Mouse (Mus musculus): ENCODE results near the gene Gm3285. TPM values are rescaled to one million over a fixed set of nuclear protein-coding genes. Genes with fewer than 3 reads are reported as not detected.

Gm3285 gene
- polyA plus RNA-seq, 2 experiments, result not detected

DNA sequence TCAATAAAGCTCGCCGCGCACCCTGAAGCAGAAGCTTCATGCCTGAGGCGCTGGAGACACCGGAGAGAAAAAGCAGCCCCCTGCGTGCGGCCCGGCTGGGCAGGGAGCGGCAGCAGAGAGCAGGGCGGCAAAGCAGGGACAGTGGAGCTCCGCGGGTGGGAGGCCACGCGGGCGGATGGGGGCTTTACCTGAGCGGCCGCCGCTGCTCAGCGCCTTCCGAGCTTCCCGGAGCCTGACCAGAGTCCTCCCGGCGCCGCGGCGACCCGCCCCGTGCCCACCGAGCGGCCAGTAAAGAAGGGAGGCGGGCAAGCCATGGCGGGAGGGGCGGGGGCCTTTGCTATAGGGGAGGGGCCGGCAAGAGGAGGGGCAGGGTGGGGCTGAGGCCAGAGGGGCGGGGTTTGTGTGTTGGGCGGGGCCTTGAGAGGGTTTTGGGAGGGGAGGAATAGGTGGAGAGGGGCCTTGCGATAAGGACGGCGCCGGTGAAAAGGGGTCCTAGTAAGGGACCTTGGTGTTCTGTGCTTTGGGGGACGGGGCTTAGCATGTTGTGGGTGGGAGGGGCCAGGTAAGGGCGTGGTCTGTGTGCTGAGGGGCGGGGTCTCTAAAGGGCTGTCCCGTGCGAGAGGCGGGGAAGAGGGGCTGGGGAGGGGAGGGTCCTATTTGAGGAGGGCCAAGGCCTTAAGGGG lies 40.6 kb downstream of the Gm3285 start, which contains the start of gene Lrrc3:
Gene Lrrc3 (minus strand): TSS at position 326 of the 683 bp plus-strand sequence.
- Histone ChIP-seq H3K27me3 (ENCODE audit: control insufficient read depth, insufficient read depth, low read length) (peaks cover 6% of the 10 kb centered on the region), H3K36me3 (replicated peaks; ENCODE audit: control insufficient read depth, insufficient read depth, low read depth) (no peaks in the 10 kb centered on the region), H3K9me3 (ENCODE audit: control insufficient read depth, low read length) (no peaks in the 10 kb centered on the region), H3K4me1 (replicated peaks; ENCODE audit: control insufficient read depth in 2 of 2, insufficient read depth in 2 of 2, low read length in 1 of 2) (no peaks in the 10 kb centered on the region; a peak in 1 of 4 replicates), H3K9ac (replicated peaks) (no peak within 1 kb of the TSS), H3K27ac (no peak within 1 kb of the TSS), H3K4me3 (ENCODE audit: insufficient read depth in 1 of 2, low read depth in 2 of 2, low read length in 2 of 2) (peak within 1 kb of the TSS; percentile 49 to 56), H3K4me2 (ENCODE audit: low read depth) (peak within 1 kb of the TSS; percentile 62)
- peak; percentile 73 for ATAC-seq (ENCODE audit: insufficient read depth)
- peak; percentile 14 to 19 (median 18) for DNase-seq (ENCODE audit: low read depth in 3 of 3, low spot score in 3 of 3)
- under 1% methylated on average over 46 of the region's 46 CpGs for WGBS (ENCODE audit: insufficient replicate concordance)
- TF ChIP-seq CTCF (IDR thresholded peaks at IDR 0.05; ENCODE audit: low read depth), result peak; percentile 37; the same call in 1 of the 2 replicates
- no peak for TF ChIP-seq EP300 (IDR thresholded peaks at IDR 0.05; ENCODE audit: low read depth)

DNA sequence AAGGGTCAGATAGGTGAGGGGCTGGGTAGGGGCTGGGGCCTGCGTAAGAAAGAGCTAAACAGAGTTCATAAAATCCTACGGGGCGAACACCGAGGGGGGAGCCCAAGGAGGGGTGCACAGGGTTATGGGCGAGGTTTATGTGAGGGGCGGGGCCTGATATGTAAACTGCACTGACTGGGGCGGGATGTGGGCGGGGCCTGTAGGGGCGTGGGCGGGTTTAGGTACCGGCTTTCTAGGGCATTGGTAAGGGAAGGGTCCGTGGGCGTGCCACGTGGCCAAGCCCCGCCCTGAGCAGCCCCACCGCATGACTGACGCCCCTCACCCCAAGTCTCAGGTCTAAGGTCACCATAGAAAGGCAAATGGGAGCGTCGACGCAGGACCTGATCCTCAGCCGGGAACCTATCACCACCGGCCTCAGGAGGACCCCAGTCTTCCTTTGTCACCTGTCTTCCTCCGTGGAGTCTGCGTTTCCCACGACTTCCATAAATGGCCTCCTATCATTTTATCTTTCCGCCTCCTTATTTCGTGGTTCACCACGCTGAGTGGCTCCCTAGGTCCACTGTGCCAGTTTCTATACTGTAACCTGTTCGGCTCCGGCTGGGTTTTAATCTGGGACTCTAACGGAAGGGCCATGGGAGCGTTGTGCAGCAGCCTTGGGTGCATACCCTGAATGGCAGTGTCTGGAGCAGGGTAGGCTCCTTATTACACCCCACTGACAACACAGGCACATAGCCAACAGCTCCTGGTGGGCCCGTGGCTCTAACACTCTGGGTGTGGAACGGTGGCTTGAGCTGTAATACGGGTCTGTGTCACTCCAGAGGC lies 41.3 kb downstream of the Gm3285 start:
- no peaks in the 10 kb centered on the region for H3K36me3 ChIP-seq (replicated peaks; ENCODE audit: control insufficient read depth, insufficient read depth, low read depth)
- DNase-seq (ENCODE audit: low read depth in 3 of 3, low spot score in 3 of 3), result peak; percentile 26 to 41 (median 34)
- no peaks in the 10 kb centered on the region for H3K9me3 ChIP-seq (ENCODE audit: control insufficient read depth, low read length)
- WGBS (ENCODE audit: insufficient replicate concordance), result 7% methylated on average over 35 of the region's 35 CpGs
- peak overlapping the region; percentile 44 to 56 for H3K4me3 ChIP-seq (ENCODE audit: insufficient read depth in 1 of 2, low read depth in 2 of 2, low read length in 2 of 2)
- no peaks in the 10 kb centered on the region; a peak in 1 of 4 replicates for H3K4me1 ChIP-seq (replicated peaks; ENCODE audit: control insufficient read depth in 2 of 2, insufficient read depth in 2 of 2, low read length in 1 of 2)
- H3K4me2 ChIP-seq (ENCODE audit: low read depth), result peak overlapping the region; percentile 62
- H3K9ac ChIP-seq (replicated peaks), result no peak overlapping the region
- TF ChIP-seq EP300 (IDR thresholded peaks at IDR 0.05; ENCODE audit: low read depth) (no peak), CTCF (IDR thresholded peaks at IDR 0.05; ENCODE audit: low read depth) (no peak)
- no peak overlapping the region for H3K27ac ChIP-seq
- peak; percentile 68 for ATAC-seq (ENCODE audit: insufficient read depth)
- H3K27me3 ChIP-seq (ENCODE audit: control insufficient read depth, insufficient read depth, low read length), result peaks cover 6% of the 10 kb centered on the region

Other genes starting within 250 kb of the Gm3285 start
Only the 30 nearest of the 31 such genes appear.
- 0.03 TPM in 1 of 2 replicates, not detected in the other for gene Tspear, start 175.4 kb upstream of the Gm3285 start, polyA plus RNA-seq (2012; rRNA removed)
- gene Tspear, start 175.4 kb upstream of the Gm3285 start, polyA plus RNA-seq (2014; fragmentation: Nextera tagmentation; extraction: Ambion mirVana), result not detected in 2 replicates
- gene Gm19402, start 171.2 kb upstream of the Gm3285 start, polyA plus RNA-seq (2012; rRNA removed), result not detected in 2 replicates
- gene Gm19402, start 171.2 kb upstream of the Gm3285 start, polyA plus RNA-seq (2014; fragmentation: Nextera tagmentation; extraction: Ambion mirVana), result not detected in 2 replicates
- gene Gm9508, start 164.7 kb upstream of the Gm3285 start, polyA plus RNA-seq (2012; rRNA removed), result not detected in 2 replicates
- not detected in 2 replicates for gene Gm9508, start 164.7 kb upstream of the Gm3285 start, polyA plus RNA-seq (2014; fragmentation: Nextera tagmentation; extraction: Ambion mirVana)
- gene Gm10272, start 155.3 kb upstream of the Gm3285 start, polyA plus RNA-seq (2012; rRNA removed), result not detected in 2 replicates
- gene Gm10272, start 155.3 kb upstream of the Gm3285 start, polyA plus RNA-seq (2014; fragmentation: Nextera tagmentation; extraction: Ambion mirVana), result not detected in 2 replicates
- gene Gm10024, start 150.5 kb upstream of the Gm3285 start, polyA plus RNA-seq (2012; rRNA removed), result not detected in 2 replicates
- not detected in 2 replicates for gene Gm10024, start 150.5 kb upstream of the Gm3285 start, polyA plus RNA-seq (2014; fragmentation: Nextera tagmentation; extraction: Ambion mirVana)
- gene Gm10142, start 146.2 kb upstream of the Gm3285 start, polyA plus RNA-seq (2012; rRNA removed), result not detected in 2 replicates
- gene Gm10142, start 146.2 kb upstream of the Gm3285 start, polyA plus RNA-seq (2014; fragmentation: Nextera tagmentation; extraction: Ambion mirVana), result not detected in 2 replicates
- gene Krtap12-1, start 141.4 kb upstream of the Gm3285 start, polyA plus RNA-seq (2012; rRNA removed), result not detected in 2 replicates
- gene Krtap12-1, start 141.4 kb upstream of the Gm3285 start, polyA plus RNA-seq (2014; fragmentation: Nextera tagmentation; extraction: Ambion mirVana), result not detected in 2 replicates
- gene Gm10100, start 135.5 kb upstream of the Gm3285 start, polyA plus RNA-seq (2012; rRNA removed), result not detected in 2 replicates
- gene Gm10100, start 135.5 kb upstream of the Gm3285 start, polyA plus RNA-seq (2014; fragmentation: Nextera tagmentation; extraction: Ambion mirVana), result not detected in 2 replicates
- not detected in 2 replicates for gene Gm18596, start 119.3 kb upstream of the Gm3285 start, polyA plus RNA-seq (2012; rRNA removed)
- not detected in 2 replicates for gene Gm18596, start 119.3 kb upstream of the Gm3285 start, polyA plus RNA-seq (2014; fragmentation: Nextera tagmentation; extraction: Ambion mirVana)
- not detected in 2 replicates for gene Gm9736, start 110.6 kb upstream of the Gm3285 start, polyA plus RNA-seq (2012; rRNA removed)
- gene Gm9736, start 110.6 kb upstream of the Gm3285 start, polyA plus RNA-seq (2014; fragmentation: Nextera tagmentation; extraction: Ambion mirVana), result not detected in 2 replicates
- not detected in 2 replicates for gene Gm3233, start 102.3 kb upstream of the Gm3285 start, polyA plus RNA-seq (2012; rRNA removed)
- not detected in 2 replicates for gene Gm3233, start 102.3 kb upstream of the Gm3285 start, polyA plus RNA-seq (2014; fragmentation: Nextera tagmentation; extraction: Ambion mirVana)
- gene Gm3238, start 90.7 kb upstream of the Gm3285 start, polyA plus RNA-seq (2012; rRNA removed), result not detected in 2 replicates
- gene Gm3238, start 90.7 kb upstream of the Gm3285 start, polyA plus RNA-seq (2014; fragmentation: Nextera tagmentation; extraction: Ambion mirVana), result not detected in 2 replicates
- gene Gm7138, start 85.0 kb upstream of the Gm3285 start, polyA plus RNA-seq (2012; rRNA removed), result not detected in 2 replicates
- not detected in 2 replicates for gene Gm7138, start 85.0 kb upstream of the Gm3285 start, polyA plus RNA-seq (2014; fragmentation: Nextera tagmentation; extraction: Ambion mirVana)
- not detected in 2 replicates for gene Gm3250, start 79.4 kb upstream of the Gm3285 start, polyA plus RNA-seq (2012; rRNA removed)
- not detected in 2 replicates for gene Gm3250, start 79.4 kb upstream of the Gm3285 start, polyA plus RNA-seq (2014; fragmentation: Nextera tagmentation; extraction: Ambion mirVana)
- not detected in 2 replicates for gene Gm7137, start 73.8 kb upstream of the Gm3285 start, polyA plus RNA-seq (2012; rRNA removed)
- gene Gm7137, start 73.8 kb upstream of the Gm3285 start, polyA plus RNA-seq (2014; fragmentation: Nextera tagmentation; extraction: Ambion mirVana), result not detected in 2 replicates
- not detected in 2 replicates for gene Gm9639, start 66.9 kb upstream of the Gm3285 start, polyA plus RNA-seq (2012; rRNA removed)
- gene Gm9639, start 66.9 kb upstream of the Gm3285 start, polyA plus RNA-seq (2014; fragmentation: Nextera tagmentation; extraction: Ambion mirVana), result not detected in 2 replicates
- not detected in 2 replicates for gene Gm19668, start 62.8 kb upstream of the Gm3285 start, polyA plus RNA-seq (2012; rRNA removed)
- gene Gm19668, start 62.8 kb upstream of the Gm3285 start, polyA plus RNA-seq (2014; fragmentation: Nextera tagmentation; extraction: Ambion mirVana), result not detected in 2 replicates
- gene Gm9507, start 50.1 kb upstream of the Gm3285 start, polyA plus RNA-seq (2012; rRNA removed), result not detected in 2 replicates
- not detected in 2 replicates for gene Gm9507, start 50.1 kb upstream of the Gm3285 start, polyA plus RNA-seq (2014; fragmentation: Nextera tagmentation; extraction: Ambion mirVana)
- not detected in 2 replicates for gene Gm2696, start 47.3 kb upstream of the Gm3285 start, polyA plus RNA-seq (2012; rRNA removed)
- gene Gm2696, start 47.3 kb upstream of the Gm3285 start, polyA plus RNA-seq (2014; fragmentation: Nextera tagmentation; extraction: Ambion mirVana), result not detected in 2 replicates
- not detected in 2 replicates for gene Krtap10-4, start 34.9 kb upstream of the Gm3285 start, polyA plus RNA-seq (2012; rRNA removed)
- gene Krtap10-4, start 34.9 kb upstream of the Gm3285 start, polyA plus RNA-seq (2014; fragmentation: Nextera tagmentation; extraction: Ambion mirVana), result not detected in 2 replicates
- not detected in 2 replicates for gene Krtap10-10, start 26.0 kb upstream of the Gm3285 start, polyA plus RNA-seq (2012; rRNA removed)
- not detected in 2 replicates for gene Krtap10-10, start 26.0 kb upstream of the Gm3285 start, polyA plus RNA-seq (2014; fragmentation: Nextera tagmentation; extraction: Ambion mirVana)
- not detected in 2 replicates for gene Gm36176, start 15.2 kb upstream of the Gm3285 start, polyA plus RNA-seq (2012; rRNA removed)
- not detected in 2 replicates for gene Gm36176, start 15.2 kb upstream of the Gm3285 start, polyA plus RNA-seq (2014; fragmentation: Nextera tagmentation; extraction: Ambion mirVana)
- gene Gm10318, start 9.1 kb upstream of the Gm3285 start, polyA plus RNA-seq (2012; rRNA removed), result not detected in 2 replicates
- gene Gm10318, start 9.1 kb upstream of the Gm3285 start, polyA plus RNA-seq (2014; fragmentation: Nextera tagmentation; extraction: Ambion mirVana), result not detected in 2 replicates
- gene Lrrc3, start 40.6 kb downstream of the Gm3285 start, polyA plus RNA-seq (2012; rRNA removed), result 6.7 and 8.4 TPM in 2 replicates
- gene Lrrc3, start 40.6 kb downstream of the Gm3285 start, polyA plus RNA-seq (2014; fragmentation: Nextera tagmentation; extraction: Ambion mirVana), result 8.0 and 8.9 TPM in 2 replicates
- gene Trpm2, start 108.6 kb downstream of the Gm3285 start, polyA plus RNA-seq (2012; rRNA removed), result 1.1 TPM in 2 replicates
- 1.4 and 1.5 TPM in 2 replicates for gene Trpm2, start 108.6 kb downstream of the Gm3285 start, polyA plus RNA-seq (2014; fragmentation: Nextera tagmentation; extraction: Ambion mirVana)
- 4.5 and 4.7 TPM in 2 replicates for gene 1810043G02Rik, start 116.5 kb downstream of the Gm3285 start, polyA plus RNA-seq (2012; rRNA removed)
- 4.2 and 4.5 TPM in 2 replicates for gene 1810043G02Rik, start 116.5 kb downstream of the Gm3285 start, polyA plus RNA-seq (2014; fragmentation: Nextera tagmentation; extraction: Ambion mirVana)
- 41.7 and 46.7 TPM in 2 replicates for gene Pfkl, start 148.1 kb downstream of the Gm3285 start, polyA plus RNA-seq (2012; rRNA removed)
- 63.1 and 66.8 TPM in 2 replicates for gene Pfkl, start 148.1 kb downstream of the Gm3285 start, polyA plus RNA-seq (2014; fragmentation: Nextera tagmentation; extraction: Ambion mirVana)
- 0.08 TPM in 1 of 2 replicates, not detected in the other for gene Dnmt3l, start 180.0 kb downstream of the Gm3285 start, polyA plus RNA-seq (2012; rRNA removed)
- not detected in 2 replicates for gene Dnmt3l, start 180.0 kb downstream of the Gm3285 start, polyA plus RNA-seq (2014; fragmentation: Nextera tagmentation; extraction: Ambion mirVana)
- not detected in 2 replicates for gene Aire, start 181.6 kb downstream of the Gm3285 start, polyA plus RNA-seq (2012; rRNA removed)
- not detected in 2 replicates for gene Aire, start 181.6 kb downstream of the Gm3285 start, polyA plus RNA-seq (2014; fragmentation: Nextera tagmentation; extraction: Ambion mirVana)
- gene Icosl, start 207.3 kb downstream of the Gm3285 start, polyA plus RNA-seq (2012; rRNA removed), result 2.4 TPM in 2 replicates
- 2.2 TPM in 2 replicates for gene Icosl, start 207.3 kb downstream of the Gm3285 start, polyA plus RNA-seq (2014; fragmentation: Nextera tagmentation; extraction: Ambion mirVana)